In genomic region chr2:92645282-92646037, GRCm38 (mm10) we compare ENCODE assay signal across 9 mouse cellular contexts. TPM values are rescaled to one million over a fixed set of nuclear protein-coding genes. Genes with fewer than 3 reads are reported as not detected.
DNase-seq lines count a peak whose midpoint lies in the region; ATAC-seq and TF ChIP-seq lines count a peak whose summit lies in the region.
"Had no signal": no experiment of that assay in that cellular context is flagged by ENCODE, and none has a peak within 500 bp of the region (broad histone marks: within the 10 kb centered on the region; RNA-seq: fewer than 3 reads in every experiment).

No protein-coding gene starts in this region.

- no peak overlapping the region for H3K9ac ChIP-seq in intestine, postnatal 0 days (ENCODE audit: low read depth, low read length)
- no peak overlapping the region for H3K9ac ChIP-seq in lung, postnatal 0 days (replicated peaks; ENCODE audit: low read depth)
- H3K9ac ChIP-seq: neural tube, embryonic 12.5 days had no signal

- TF ChIP-seq CTCF in intestine, postnatal 0 days (IDR thresholded peaks at IDR 0.05; ENCODE audit: low read depth): 0 out of 2 replicates have a peak, but pooled peaks have one; percentile 8
- TF ChIP-seq CTCF in lung, postnatal 0 days (IDR thresholded peaks at IDR 0.05): no peak

- H3K4me1 ChIP-seq in intestine, postnatal 0 days (replicated peaks; ENCODE audit: control insufficient read depth, insufficient read depth, low read length): no peaks in the 10 kb centered on the region
- H3K4me1 ChIP-seq in lung, postnatal 0 days (ENCODE audit: insufficient read depth, low read depth, low read length): no peaks in the 10 kb centered on the region; the same call in 1 of the 2 replicates

- no peaks in the 10 kb centered on the region for H3K9me3 ChIP-seq in intestine, postnatal 0 days (ENCODE audit: control insufficient read depth)
- H3K9me3 ChIP-seq in lung, postnatal 0 days (ENCODE audit: low read length): no peaks in the 10 kb centered on the region
- H3K9me3 ChIP-seq: neural tube, embryonic 12.5 days had no signal

- no peaks in the 10 kb centered on the region for H3K36me3 ChIP-seq in intestine, postnatal 0 days (ENCODE audit: control insufficient read depth, insufficient read depth)
- H3K36me3 ChIP-seq in lung, postnatal 0 days (ENCODE audit: insufficient read depth, low read length): no peaks in the 10 kb centered on the region
- H3K36me3 ChIP-seq: neural tube, embryonic 12.5 days had no signal

- no peak for TF ChIP-seq EP300 in lung, postnatal 0 days (IDR thresholded peaks at IDR 0.05)

- ATAC-seq in intestine, postnatal 0 days: peak; percentile 80
- peak; percentile 43; the same call in 1 of the 2 replicates for ATAC-seq in lung, postnatal 0 days
- no peak for ATAC-seq in megakaryocyte progenitor cell, adult 5-6 weeks (replicated peaks; ENCODE audit: poor library complexity)

- DNase-seq in ovary, postnatal 14 days (ENCODE audit: low spot score): peak; percentile 11
- no peak for DNase-seq in ovary, postnatal 10 days (ENCODE audit: low spot score)
- peak; percentile 99 for DNase-seq in heart, adult 11 months
- DNase-seq in lung, postnatal 0 days (ENCODE audit: low spot score): peak; percentile 32
- DNase-seq in retina, postnatal 1 day: no peak
- no peak for DNase-seq in retina, embryonic 14.5 days (ENCODE audit: low spot score)

- H3K27me3 ChIP-seq in intestine, postnatal 0 days (replicated peaks; ENCODE audit: control insufficient read depth, insufficient read depth, low read length): no peaks in the 10 kb centered on the region
- H3K27me3 ChIP-seq in lung, postnatal 0 days (replicated peaks; ENCODE audit: insufficient read depth, low read length): no peaks in the 10 kb centered on the region
- H3K27me3 ChIP-seq: neural tube, embryonic 12.5 days had no signal

- no peak overlapping the region; the same call in none of the 2 replicates for H3K27ac ChIP-seq in intestine, postnatal 0 days (ENCODE audit: low read depth, low read length)
- no peak overlapping the region for H3K27ac ChIP-seq in lung, postnatal 0 days (ENCODE audit: low read length)
- H3K27ac ChIP-seq: neural tube, embryonic 12.5 days had no signal

- 19% methylated on average over 7 of the region's 7 CpGs for WGBS in intestine, postnatal 0 days
- WGBS in lung, postnatal 0 days: 25% methylated on average over 7 of the region's 7 CpGs

- H3K4me2 ChIP-seq in intestine, postnatal 0 days (replicated peaks; ENCODE audit: low read depth): 0 out of 2 replicates have a peak overlapping the region, but pooled peaks have one; percentile 3
- H3K4me2 ChIP-seq in lung, postnatal 0 days (replicated peaks; ENCODE audit: low read depth, low read length): no peak overlapping the region
- H3K4me2 ChIP-seq: neural tube, embryonic 12.5 days had no signal

- H3K4me3 ChIP-seq in intestine, postnatal 0 days (ENCODE audit: low read depth, low read length): no peak overlapping the region
- H3K4me3 ChIP-seq in lung, postnatal 0 days (ENCODE audit: low read depth, low read length): no peak overlapping the region
- H3K4me3 ChIP-seq: neural tube, embryonic 12.5 days had no signal

RNA-seq across cellular contexts. Expression of gene Chst1, which starts 46.0 kb away (rescaled TPM):
- polyA plus RNA-seq in intestine, postnatal 0 days (2015; fragmentation: Nextera tagmentation; extraction: Ambion mirVana): 2.2 and 2.3 TPM in 2 replicates
- polyA plus RNA-seq in lung, postnatal 0 days (2015; fragmentation: Nextera tagmentation; extraction: Ambion mirVana): 5.2 TPM in 2 replicates
- total RNA-seq in megakaryocyte progenitor cell, adult 5-6 weeks (2015): 0.12 and 0.22 TPM in 2 replicates
- 0.14 TPM in 1 of 2 replicates, not detected in the other for total RNA-seq in megakaryocyte progenitor cell, adult 5-6 weeks (2017)

Comparison
In these comparisons a context has a peak if more than half of its experiments do, and no peak if none do; other contexts are left out.
1. DNase-seq: peak in ovary, postnatal 14 days (single experiment), heart, adult 11 months (single experiment) and lung, postnatal 0 days (single experiment); none in ovary, postnatal 10 days (single experiment), retina, postnatal 1 day (single experiment) and retina, embryonic 14.5 days (single experiment).